Mouse (Mus musculus) testis, adult 2 months (tissue): ENCODE measurements around the gene Klhdc7a.

Experiments
- CTCF ChIP-seq: fragments of 200-500 bp; IDR thresholded peaks from 2 replicates; pipeline ENCODE4 v1.5.1; 2012; ENCODE audit warnings: low read depth, mild to moderate bottlenecking, inconsistent platforms, low read length, moderate library complexity; ENCODE audit not compliant: control insufficient read depth, insufficient read depth, insufficient replicate concordance
- POLR2A ChIP-seq: fragments of 200-500 bp; IDR thresholded peaks from 2 replicates; pipeline ENCODE4 v1.6.1; 2012; ENCODE audit warnings: low read depth, mild to moderate bottlenecking, inconsistent platforms, low read length, moderate library complexity; ENCODE audit not compliant: control insufficient read depth

DNA sequence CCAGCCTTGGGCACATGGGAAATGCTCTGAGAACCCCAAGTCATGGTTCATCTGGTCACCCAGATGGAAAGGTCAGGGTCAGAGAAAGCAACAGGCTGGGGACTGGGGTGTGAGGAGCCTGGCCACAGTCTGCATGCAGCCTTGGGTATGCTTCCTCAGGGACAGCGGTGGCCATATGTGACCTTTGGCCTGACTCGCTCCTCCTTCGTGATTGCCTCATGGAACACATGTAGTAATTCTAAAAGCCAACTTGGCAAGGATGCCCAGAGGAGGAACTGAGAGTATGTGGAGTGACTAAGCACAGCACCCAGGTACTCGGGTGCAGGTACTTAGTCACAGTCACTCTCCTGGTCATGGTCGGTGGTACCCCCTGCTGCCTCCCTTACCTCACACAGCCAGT is 33.1 kb upstream of the Klhdc7a start:
- TF ChIP-seq CTCF (no peak), POLR2A (no peak)
